Mouse (Mus musculus) ZHBTc4 (cell line): ENCODE data around the gene Btbd3.

ENCODE experiments used
- DNase-seq: peaks from one replicate; pipeline ENCODE4 v3.0.0-alpha.2; 2011; ENCODE audit warnings: low read depth, low spot score

Btbd3 gene

GRCm38 (mm10) chr2:138256411-138256810 lies at the start of gene Btbd3:
Gene Btbd3 (plus strand): TSS chr2:138256565.
- DNase-seq = peak; percentile 95

- DNase-seq = peak; percentile 12
Observed at GRCm38 (mm10) chr2:138215561-138215960, 40.8 kb upstream of the Btbd3 start.

- no peak for DNase-seq
Observed at GRCm38 (mm10) chr2:138220269-138220668, 36.1 kb upstream of the Btbd3 start.

GRCm38 (mm10) chr2:138232247-138232646 lies 24.1 kb upstream of the Btbd3 start:
- DNase-seq = no peak

GRCm38 (mm10) chr2:138236149-138236548 lies 20.2 kb upstream of the Btbd3 start:
- DNase-seq = no peak

GRCm38 (mm10) chr2:138242452-138242851 lies 13.9 kb upstream of the Btbd3 start:
- DNase-seq = no peak

GRCm38 (mm10) chr2:138245631-138246289 lies 10.6 kb upstream of the Btbd3 start:
- no peak for DNase-seq

- DNase-seq = no peak
Observed at GRCm38 (mm10) chr2:138247986-138248385, 8.4 kb upstream of the Btbd3 start.

GRCm38 (mm10) chr2:138256851-138257471 lies 596 bp downstream of the Btbd3 start:
- DNase-seq = peak; percentile 53

GRCm38 (mm10) chr2:138257692-138258315 lies 1.4 kb downstream of the Btbd3 start:
- DNase-seq = peak; percentile 81

- no peak for DNase-seq
Observed at GRCm38 (mm10) chr2:138261140-138261539, 4.8 kb downstream of the Btbd3 start.

GRCm38 (mm10) chr2:138262885-138263284 lies 6.5 kb downstream of the Btbd3 start:
- DNase-seq = no peak

- DNase-seq = peak; percentile 82
Observed at GRCm38 (mm10) chr2:138265356-138266005, 9.1 kb downstream of the Btbd3 start.

- DNase-seq = no peak
Observed at GRCm38 (mm10) chr2:138266679-138267078, 10.3 kb downstream of the Btbd3 start.

GRCm38 (mm10) chr2:138267852-138268513 lies 11.6 kb downstream of the Btbd3 start:
- no peak for DNase-seq

- DNase-seq = peak; percentile 46
Observed at GRCm38 (mm10) chr2:138269330-138269729, 13.0 kb downstream of the Btbd3 start.

GRCm38 (mm10) chr2:138273404-138274073 lies 17.2 kb downstream of the Btbd3 start:
- no peak for DNase-seq

GRCm38 (mm10) chr2:138274086-138274485 lies 17.7 kb downstream of the Btbd3 start:
- no peak for DNase-seq

GRCm38 (mm10) chr2:138277842-138278691 lies 21.7 kb downstream of the Btbd3 start:
- peak; percentile 63 for DNase-seq
